Mouse (Mus musculus) forebrain, postnatal 0 days (tissue): Measurements from ENCODE around the gene Sdc1. TPM values are rescaled to one million over a fixed set of nuclear protein-coding genes. Genes with fewer than 3 reads are reported as not detected.

Experiments
- ATAC-seq: fragments of 200-750 bp; cut with Nextera tagmentation; 2 replicates; pipeline ENCODE4 v1.8.0; 2017; ENCODE audit warnings: mild to moderate bottlenecking, moderate library complexity
- DNase-seq: peaks from one replicate; pipeline ENCODE4 v3.0.0-alpha.2; 2015
- H3K27ac ChIP-seq: fragments of 300-500 bp; sonication (generic); 2 replicates; pipeline ENCODE4 v1.5.1; 2014; ENCODE audit warnings: low read depth, mild to moderate bottlenecking, antibody characterized with exemption, low read length, moderate library complexity, mixed read lengths
- H3K27me3 ChIP-seq: fragments of 300-500 bp; sonication (generic); 2 replicates; pipeline ENCODE4 v1.6.1; 2014; ENCODE audit warnings: mild to moderate bottlenecking, low read length, mixed read lengths; ENCODE audit not compliant: insufficient read depth
- H3K36me3 ChIP-seq: fragments of 300-500 bp; sonication (generic); 2 replicates; pipeline ENCODE4 v1.6.1; 2014; ENCODE audit warnings: mild to moderate bottlenecking, moderate library complexity; ENCODE audit not compliant: insufficient read depth
- H3K4me1 ChIP-seq: fragments of 300-500 bp; sonication (generic); 2 replicates; pipeline ENCODE4 v1.6.1; 2014; ENCODE audit warnings: antibody characterized with exemption; ENCODE audit not compliant: insufficient read depth
- H3K4me2 ChIP-seq: fragments of 300-500 bp; sonication (generic); 2 replicates; pipeline ENCODE4 v1.6.1; 2014; ENCODE audit warnings: low read depth, mild to moderate bottlenecking, moderate library complexity
- H3K4me3 ChIP-seq: fragments of 300-500 bp; sonication (generic); 2 replicates; pipeline ENCODE4 v1.5.1; 2014; ENCODE audit warnings: low read depth, low read length, mixed read lengths
- H3K9ac ChIP-seq: fragments of 300-500 bp; sonication (generic); 2 replicates; pipeline ENCODE4 v1.6.1; 2014; ENCODE audit warnings: mild to moderate bottlenecking
- H3K9me3 ChIP-seq: fragments of 300-500 bp; sonication (generic); 2 replicates; pipeline ENCODE4 v1.6.1; 2016; ENCODE audit warnings: low read length
- CTCF ChIP-seq: sonication (generic); IDR thresholded peaks from 2 replicates; pipeline ENCODE4 v1.5.1; 2016; ENCODE audit warnings: antibody characterized with exemption, control low read depth, low read depth
- WGBS: fragments of 180-500 bp; shearing (Covaris S2); extraction: QIAGEN DNeasy Blood & Tissue Kit; methylation state at CpG from one replicate; pipeline ENCODE4 v1.1.7; 2014; 5-methylcytosine and 5-hydroxymethylcytosine counted together
- polyA plus RNA-seq: library from polyadenylated mRNA; unstranded; fragments of >200 nt; fragmentation: Nextera tagmentation; extraction: Ambion mirVana; gene quantifications from 2 replicates; pipeline ENCODE4 v1.2.1, GENCODE M21; 2015
- total RNA-seq: library from RNA; depleted of rRNA; stranded (reverse); fragments of >200 nt; gene quantifications from 2 replicates; pipeline ENCODE4 v1.2.3, GENCODE M21; 2014; rRNA removed

Sdc1 gene
- total and polyA plus RNA-seq, 2 experiments from 2014 or later, result 12.4 to 15.2 TPM

DNA sequence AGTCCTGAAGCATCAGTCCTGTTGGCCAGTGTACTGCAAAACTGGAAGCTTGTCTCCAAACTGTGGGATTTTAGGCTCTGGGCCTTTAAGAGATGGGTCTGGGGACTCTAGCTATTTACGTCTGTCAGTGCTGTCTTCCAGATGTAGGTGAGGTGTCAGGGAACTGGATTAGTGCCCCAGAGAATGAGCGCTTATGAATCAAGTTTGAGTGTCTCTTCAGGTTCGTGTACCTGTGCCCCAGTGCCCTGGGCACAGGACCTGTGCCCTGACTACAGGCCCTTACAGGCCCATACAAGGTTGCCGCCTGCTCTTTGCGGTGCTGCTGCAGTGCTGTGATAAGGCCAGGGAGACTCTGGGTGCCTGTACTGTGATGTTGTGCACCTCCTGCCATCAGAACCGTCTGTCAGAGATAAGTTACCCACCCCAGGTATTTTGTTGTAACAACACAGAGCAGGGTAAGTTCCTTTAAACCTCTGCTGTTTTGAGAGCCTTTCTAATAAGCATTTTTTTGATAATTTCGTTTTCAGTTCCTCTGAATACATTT, 69.7 kb downstream of the Sdc1 start:
- WGBS, result 75% methylated on average over 7 of the region's 7 CpGs
- TF ChIP-seq CTCF, result no peak
- Histone ChIP-seq H3K27me3 (no peaks in the 10 kb centered on the region), H3K4me3 (no peak overlapping the region), H3K9ac (no peak overlapping the region), H3K9me3 (no peaks in the 10 kb centered on the region), H3K4me1 (no peaks in the 10 kb centered on the region), H3K36me3 (no peaks in the 10 kb centered on the region), H3K4me2 (no peak overlapping the region), H3K27ac (no peak overlapping the region)
- DNase-seq (no peak), ATAC-seq (no peak)

DNA sequence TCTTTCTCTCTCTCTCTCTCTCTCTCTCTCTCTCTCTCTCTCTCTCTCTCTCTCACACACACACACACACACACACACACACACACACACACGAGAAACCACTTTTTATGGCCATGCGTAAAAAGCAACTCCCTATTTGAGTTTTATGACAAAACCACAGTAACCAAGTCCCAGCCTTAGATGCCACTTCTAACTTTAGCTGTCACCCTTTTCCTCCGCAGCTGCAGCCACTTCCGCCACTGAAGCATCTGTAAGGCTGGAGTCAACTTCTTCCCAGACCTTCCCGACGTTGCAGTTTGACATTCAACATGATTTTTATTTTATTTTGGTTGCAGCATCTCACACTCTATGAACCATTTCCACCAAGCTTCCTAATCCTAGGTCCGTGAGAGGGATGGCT, 71.6 kb downstream of the Sdc1 start:
- no peak overlapping the region for H3K27ac ChIP-seq
- WGBS, result 88% methylated on average over 7 of the region's 7 CpGs
- ATAC-seq, result no peak

More for the DNA sequence above, 71.6 kb downstream of the Sdc1 start:
- no peak for TF ChIP-seq CTCF
- DNase-seq, result no peak
- H3K4me3 ChIP-seq, result no peak overlapping the region
- no peak overlapping the region for H3K4me2 ChIP-seq
- H3K9ac ChIP-seq, result no peak overlapping the region
- no peaks in the 10 kb centered on the region for H3K27me3 ChIP-seq
- no peaks in the 10 kb centered on the region for H3K9me3 ChIP-seq
- no peaks in the 10 kb centered on the region for H3K4me1 ChIP-seq
- no peaks in the 10 kb centered on the region for H3K36me3 ChIP-seq

Other genes starting within 250 kb of the Sdc1 start
- gene Slc7a15, start 172.3 kb upstream of the Sdc1 start, total RNA-seq, result not detected in 2 replicates
- not detected in 2 replicates for gene Slc7a15, start 172.3 kb upstream of the Sdc1 start, polyA plus RNA-seq
- 103 and 133 TPM in 2 replicates for gene Pum2, start 97.2 kb upstream of the Sdc1 start, total RNA-seq
- gene Pum2, start 97.2 kb upstream of the Sdc1 start, polyA plus RNA-seq, result 29.8 and 37.2 TPM in 2 replicates
- 168 and 184 TPM in 2 replicates for gene Laptm4a, start 150.3 kb downstream of the Sdc1 start, total RNA-seq
- 270 and 278 TPM in 2 replicates for gene Laptm4a, start 150.3 kb downstream of the Sdc1 start, polyA plus RNA-seq
- gene Matn3, start 176.6 kb downstream of the Sdc1 start, total RNA-seq, result 0.15 and 0.57 TPM in 2 replicates
- 0.15 and 0.18 TPM in 2 replicates for gene Matn3, start 176.6 kb downstream of the Sdc1 start, polyA plus RNA-seq
- 24.9 and 27.7 TPM in 2 replicates for gene Wdr35, start 202.6 kb downstream of the Sdc1 start, total RNA-seq
- 15.0 and 22.9 TPM in 2 replicates for gene Wdr35, start 202.6 kb downstream of the Sdc1 start, polyA plus RNA-seq